Mouse (Mus musculus): Measurements from ENCODE around the gene Gtf2a1l.

DNA sequence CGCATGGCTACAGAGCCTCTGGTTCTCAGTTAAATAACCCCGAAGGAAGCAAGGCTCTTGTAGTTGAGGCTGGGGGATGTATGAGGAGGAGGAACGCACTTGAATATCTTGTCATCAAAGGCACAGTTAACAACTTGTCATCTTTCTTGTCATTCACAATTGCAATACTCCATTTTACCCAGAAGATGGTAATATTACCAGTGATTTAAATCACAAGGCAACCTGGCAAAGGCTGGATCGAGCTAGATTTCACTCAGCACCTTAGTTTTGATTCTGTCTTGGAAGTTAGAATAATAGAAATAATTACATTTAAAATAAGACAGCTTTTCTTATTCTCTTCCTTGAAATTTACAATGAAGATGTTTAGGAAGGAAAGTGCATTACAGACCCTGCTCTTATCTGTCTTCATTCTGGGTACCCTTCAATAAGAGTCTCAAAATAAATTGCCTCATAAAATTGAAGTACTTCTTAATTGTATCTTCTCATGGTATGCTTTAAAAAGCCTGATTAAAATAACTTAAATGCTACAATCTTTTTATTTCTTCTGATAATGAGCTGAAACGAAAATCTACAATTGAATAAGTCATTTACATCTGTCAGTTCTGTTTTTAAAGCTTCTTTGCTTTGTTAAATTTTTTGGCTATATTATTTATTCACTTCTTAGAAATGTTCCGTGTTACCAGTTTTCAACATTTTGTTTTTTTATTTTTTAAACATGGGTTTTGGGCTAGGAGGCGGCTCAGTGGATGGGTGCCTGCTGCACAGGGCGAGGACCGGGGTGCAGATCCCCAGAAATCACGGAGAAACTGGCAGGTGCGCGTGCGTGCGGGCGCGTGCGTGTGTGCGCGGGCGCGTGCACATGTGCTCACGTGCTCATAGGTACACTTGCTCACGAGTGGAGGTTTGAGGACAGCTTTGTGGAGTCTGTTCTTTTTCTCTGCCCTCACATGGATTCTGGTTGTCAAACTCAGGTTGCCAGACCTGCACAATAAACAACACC lies 7.2 kb downstream of the Gtf2a1l start:
- TF ChIP-seq CTCF (IDR thresholded peaks at IDR 0.05; ENCODE audit: low read depth, low read length) (no peak), POLR2A (IDR thresholded peaks at IDR 0.05; ENCODE audit: extremely low read depth, insufficient read depth, low read length) (no peak)

Measured in liver, adult 2 months (tissue).